Mouse (Mus musculus) left cerebral cortex, postnatal 14 days (tissue): ENCODE measurements around the gene Spc24. TPM values are rescaled to one million over a fixed set of nuclear protein-coding genes. Genes with fewer than 3 reads are reported as not detected.
"Not testable (repeated sequence)": the region's sequence is repeated elsewhere in the genome, so short reads cannot be mapped to it uniquely, and the experiment has no call there.

Experiments used
- DNase-seq, 2 experiments: peaks; one replicate each; pipeline ENCODE4 v3.0.0; 2021 to 2022; ENCODE audit warnings: low spot score in 2 of 2, mixed read lengths in 1 of 2
- intact Hi-C: fragments of 180-260 bp; cut with DNase I; formaldehyde crosslinking; loops from one replicate; pipeline ENCODE4 v1.15.1; 2025
- total RNA-seq, 2 experiments: library from RNA; stranded (reverse); gene quantifications; 2 replicates each; pipeline ENCODE4 v1.2.3; 2021

The Spc24 gene
- total RNA-seq, 2 experiments from 2014 or later = 2.6 to 2.7 TPM

GRCm38 (mm10) chr9:21786906-21787305, 26.8 kb upstream of the Spc24 start:
- intact Hi-C loops = no loop called here
- peak; percentile 48 to 62 for DNase-seq

- DNase-seq, intact Hi-C loops: not testable (repeated sequence)
Observed at GRCm38 (mm10) chr9:21786309-21786708, 26.2 kb upstream of the Spc24 start.

DNA sequence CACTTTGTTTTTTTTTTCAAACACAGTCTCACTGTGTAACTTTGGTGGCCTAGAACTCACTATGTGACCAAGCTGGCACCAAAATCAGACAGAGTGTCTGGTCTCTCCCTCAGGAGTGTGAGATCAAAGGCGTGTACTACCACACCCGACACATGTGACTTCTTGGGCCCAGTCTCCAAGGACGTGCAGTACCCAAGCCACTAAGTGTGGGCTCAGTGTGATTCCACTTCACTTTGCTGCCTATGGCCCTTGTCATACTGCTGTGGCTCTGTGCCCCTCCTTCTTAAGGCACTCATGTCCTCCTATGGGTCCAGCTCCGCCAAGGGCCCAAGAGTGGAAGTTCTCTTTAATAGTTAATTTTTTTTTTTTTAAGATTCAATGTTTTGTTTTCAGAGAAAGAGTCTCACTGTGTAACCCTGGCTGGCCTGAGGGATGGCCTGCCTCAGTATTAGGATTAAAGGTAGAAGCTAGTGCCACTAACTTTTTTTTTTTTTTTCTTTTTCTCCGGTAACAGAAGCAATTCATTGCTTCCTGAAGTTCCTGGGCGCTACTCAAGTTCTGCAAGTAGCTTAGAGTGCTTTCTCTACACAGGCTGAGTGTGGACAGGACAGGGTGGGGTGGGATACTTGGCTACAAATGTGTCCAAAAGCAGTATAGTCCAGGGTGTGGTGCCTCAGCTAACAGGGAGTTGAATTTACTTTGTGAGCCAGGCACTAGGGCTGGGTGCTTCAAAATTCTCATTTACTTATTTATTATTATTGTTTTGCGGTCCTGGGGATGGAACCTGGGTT, 24.6 kb upstream of the Spc24 start:
- intact Hi-C loops = no loop called here

DNA sequence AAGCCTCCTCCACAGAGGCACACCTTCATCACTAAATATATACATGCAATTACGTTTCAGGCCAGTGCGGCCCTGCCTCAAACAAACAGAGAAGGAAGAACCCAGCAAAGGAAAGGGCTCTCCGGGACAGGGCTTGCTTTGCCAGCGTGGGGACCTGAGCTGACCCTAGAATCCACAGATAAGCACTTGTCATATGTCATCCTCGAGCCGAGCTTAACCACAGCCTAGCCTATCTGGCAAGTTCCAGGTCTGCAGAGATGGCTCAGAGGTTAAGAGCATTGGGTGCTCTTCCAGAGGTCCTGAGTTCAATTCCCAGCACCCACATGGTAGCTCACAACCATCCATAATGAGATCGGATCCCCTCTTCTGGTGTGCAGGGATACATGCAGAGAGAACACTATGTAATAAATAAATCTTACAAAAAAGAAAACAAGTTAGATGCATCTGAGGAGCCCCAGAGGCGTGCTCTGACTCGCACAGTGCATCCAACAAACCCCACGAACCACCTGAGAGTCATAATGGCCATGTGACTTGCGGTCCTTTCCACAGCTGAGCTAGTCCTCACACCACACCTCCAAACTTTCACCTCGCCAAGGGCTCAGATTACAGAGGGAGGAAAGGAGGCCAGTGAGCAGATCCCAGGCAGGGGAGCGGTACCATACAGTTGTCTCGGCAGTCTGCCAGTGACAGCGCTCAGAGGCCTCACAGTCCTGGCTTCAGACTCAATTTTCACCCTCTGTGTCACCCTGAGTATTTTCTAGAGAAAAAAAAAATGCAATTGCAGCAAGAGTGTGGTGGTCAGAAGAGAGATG, 21.8 kb upstream of the Spc24 start:
- DNase-seq = no peak
- intact Hi-C loops = no loop called here

More for the DNA sequence above, 24.6 kb upstream of the Spc24 start:
- DNase-seq = no peak

DNA sequence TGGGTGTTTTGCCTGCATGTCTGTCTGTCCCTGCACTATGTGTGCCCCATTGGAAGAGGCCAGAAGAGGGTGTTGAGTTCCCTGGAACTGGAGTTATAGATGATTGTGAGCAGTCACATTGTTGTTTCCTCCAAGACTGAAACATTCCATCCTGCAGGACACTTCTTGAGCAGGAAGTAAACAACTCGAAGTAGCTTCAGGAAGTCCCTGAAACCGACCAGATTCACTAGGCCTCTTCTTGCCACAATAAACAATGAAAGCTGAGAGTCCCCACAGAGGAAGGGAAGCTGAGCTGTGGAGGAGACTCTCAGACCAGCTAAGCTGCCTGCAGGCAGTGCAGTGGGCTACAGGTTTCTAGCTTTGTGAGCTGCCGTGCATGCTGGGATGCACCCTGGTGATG, 17.6 kb upstream of the Spc24 start:
- intact Hi-C loops = no loop called here
- no peak for DNase-seq

DNA sequence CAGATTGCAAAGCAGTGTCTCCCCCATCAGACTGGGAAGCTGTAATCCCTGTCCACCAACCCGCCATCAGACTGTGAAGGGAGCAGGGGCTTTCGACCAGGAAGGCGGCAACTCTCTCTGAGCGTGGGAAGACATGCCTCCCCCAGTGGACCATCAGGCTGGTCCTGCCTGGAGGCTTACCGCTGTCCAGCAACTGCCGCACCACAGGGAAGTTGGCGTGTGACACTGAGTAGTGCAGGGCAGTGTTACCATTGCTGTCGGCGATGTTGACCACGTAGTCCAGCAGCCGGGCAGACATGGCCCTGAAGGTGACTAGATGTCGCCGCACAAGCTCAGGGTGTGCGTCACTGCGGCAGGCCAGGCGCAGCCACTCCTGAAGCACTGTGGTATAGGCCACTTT, 14.2 kb upstream of the Spc24 start:
- intact Hi-C loops = no loop called here
- DNase-seq = no peak

GRCm38 (mm10) chr9:21773396-21773795, 13.3 kb upstream of the Spc24 start:
- DNase-seq, intact Hi-C loops: not testable (repeated sequence)

GRCm38 (mm10) chr9:21769558-21770183, 9.6 kb upstream of the Spc24 start:
- DNase-seq = no peak
- intact Hi-C loops = no loop called here

DNA sequence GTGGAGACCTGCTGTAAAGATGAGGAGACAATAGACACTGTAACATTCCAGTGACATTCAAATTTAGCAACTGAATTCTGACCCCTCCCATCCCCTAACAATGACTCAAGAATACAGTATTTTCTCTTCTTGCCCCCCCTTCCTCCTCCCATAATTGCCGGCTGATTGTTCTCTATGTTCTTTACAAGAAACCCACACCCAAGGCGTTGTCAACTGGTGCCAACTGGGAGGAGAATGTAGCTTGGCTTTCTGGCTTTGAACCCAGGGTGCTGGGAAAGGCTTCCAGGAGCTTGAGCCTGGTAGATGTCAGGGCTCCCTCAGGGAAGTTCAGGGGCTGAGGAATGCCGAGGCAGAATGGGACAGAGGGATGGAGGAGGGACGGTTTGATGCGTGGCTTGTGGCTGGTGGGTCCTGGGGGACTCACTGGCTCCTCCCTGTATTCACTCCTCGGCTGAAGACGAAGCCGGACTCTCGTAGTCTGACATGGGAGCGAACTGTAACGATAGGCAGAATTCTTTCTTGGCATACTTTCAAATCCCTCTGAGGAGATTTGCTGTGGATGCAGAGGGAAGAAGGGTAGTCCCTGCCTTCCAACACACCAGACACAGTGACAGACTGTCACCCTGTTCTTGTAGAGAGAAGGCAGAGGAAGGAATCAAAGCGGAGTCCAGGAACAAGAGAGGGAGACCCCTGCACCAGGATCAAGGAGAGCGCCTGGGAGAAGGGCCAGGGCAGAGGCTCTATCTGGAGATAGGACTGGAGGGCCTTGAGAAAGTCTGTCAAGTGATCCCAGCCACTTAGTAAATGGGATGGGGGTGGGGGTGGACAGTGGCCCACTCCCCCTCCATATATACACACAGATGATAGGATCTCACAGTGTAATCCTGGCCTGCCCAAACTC, 8.7 kb upstream of the Spc24 start:
- intact Hi-C loops = no loop called here
- DNase-seq = no peak

GRCm38 (mm10) chr9:21767896-21768295, 7.8 kb upstream of the Spc24 start:
- intact Hi-C loops = no loop called here
- DNase-seq = no peak

GRCm38 (mm10) chr9:21764084-21764999, 4.2 kb upstream of the Spc24 start:
- no peak for DNase-seq
- intact Hi-C loops = no loop called here

DNA sequence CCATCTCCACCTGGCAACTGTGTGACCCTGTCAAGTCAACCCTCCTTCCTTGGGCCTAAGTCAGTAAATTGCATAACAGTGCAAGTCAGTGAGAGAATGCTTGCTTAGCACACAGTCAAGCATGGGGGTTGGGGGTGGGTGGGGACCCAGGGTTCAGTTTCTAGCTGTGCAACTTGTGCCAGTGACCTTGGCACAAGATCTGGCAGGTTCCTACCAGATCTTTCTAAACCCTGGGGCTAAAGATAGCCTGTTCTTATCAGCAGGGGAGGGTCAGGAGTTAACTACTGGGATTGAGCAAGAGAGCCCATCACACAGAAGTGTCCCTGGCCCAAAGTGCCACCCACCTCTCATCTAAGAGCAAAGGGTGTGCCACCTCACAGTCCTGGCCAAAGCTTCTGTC, 2.0 kb upstream of the Spc24 start:
- intact Hi-C loops = no loop called here
- DNase-seq = no peak

DNA sequence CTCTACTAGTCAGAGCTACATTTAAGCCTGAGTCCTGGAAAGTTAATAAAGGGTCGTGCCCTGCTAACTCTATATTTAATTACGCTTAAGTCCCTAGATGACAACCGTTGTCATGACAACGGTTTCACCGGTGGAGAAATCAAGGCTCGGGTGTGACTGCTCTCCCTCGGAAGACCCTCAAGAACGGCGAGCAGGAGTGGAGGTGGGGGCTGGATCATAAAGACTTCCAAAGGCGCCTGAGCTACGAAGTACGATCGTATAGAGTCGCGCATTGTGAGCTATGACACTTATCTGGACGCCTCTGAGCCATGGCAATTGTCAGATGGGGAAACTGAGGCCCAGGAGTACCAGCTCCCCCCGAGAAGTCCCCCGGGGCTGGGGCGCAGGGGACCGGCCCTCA, 385 bp downstream of the Spc24 start:
- DNase-seq = no peak
- intact Hi-C loops = no loop called here

- DNase-seq = no peak
- intact Hi-C loops = no loop called here
Observed at GRCm38 (mm10) chr9:21758576-21759529, 1.2 kb downstream of the Spc24 start.

DNA sequence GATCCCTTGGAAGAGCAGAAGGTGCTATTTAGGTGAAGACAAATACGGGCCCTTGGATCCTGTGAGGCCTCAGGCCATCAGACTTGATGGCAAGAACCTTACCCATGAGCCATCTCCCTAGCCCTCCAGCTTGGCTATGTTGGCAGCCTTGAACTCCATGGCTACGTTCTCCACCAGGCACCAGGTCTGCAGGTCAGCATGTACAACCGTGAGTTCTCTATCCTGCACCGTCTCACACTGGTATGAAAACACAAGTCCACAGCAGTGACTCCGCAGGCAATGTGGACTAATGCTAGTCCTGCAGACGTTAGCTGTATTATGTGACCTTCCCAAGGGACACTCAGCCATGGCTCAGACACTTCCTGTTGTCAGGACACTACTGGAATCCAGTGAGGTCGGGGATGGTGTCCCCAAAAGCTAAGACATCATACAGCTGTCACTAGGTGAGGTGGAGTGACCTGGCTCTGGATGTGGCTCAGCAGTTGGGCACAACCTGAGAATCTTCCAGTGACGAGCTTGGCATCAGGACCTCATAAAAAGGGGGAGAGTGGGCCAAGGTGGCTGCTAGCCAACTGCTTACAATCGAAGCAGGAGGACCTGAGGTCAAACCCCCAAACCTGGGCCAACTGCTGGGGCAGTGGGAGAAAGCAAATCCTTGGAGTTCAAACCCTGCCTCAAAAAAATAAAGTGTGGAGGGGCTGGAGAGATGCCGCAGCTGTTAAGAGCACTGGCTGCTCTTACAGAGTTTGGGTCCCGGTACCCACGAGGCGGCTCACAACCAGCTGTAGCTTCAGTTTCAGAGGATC, 5.4 kb downstream of the Spc24 start:
- DNase-seq = no peak
- intact Hi-C loops = no loop called here

DNA sequence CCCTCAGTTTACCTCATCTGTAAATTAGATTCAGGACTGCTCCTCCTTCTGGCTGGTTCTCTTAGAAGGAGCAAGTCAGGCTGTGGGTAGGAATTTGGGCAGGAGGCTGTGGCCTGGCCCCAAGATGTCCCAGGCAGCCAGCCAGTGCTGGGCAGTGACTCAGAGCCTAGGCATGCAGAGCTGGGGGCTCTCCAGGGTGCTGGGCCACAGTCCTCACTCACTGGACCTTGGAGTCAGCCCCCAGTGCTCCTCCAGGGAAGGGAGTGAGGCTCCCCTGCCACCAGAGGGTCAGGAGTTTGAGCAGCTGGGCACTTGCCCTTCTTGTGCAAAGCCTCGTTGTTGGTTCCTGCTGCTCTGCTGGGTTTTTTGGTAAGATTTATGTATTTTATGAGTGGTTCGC, 6.1 kb downstream of the Spc24 start:
- intact Hi-C loops = no loop called here
- peak in 1 of 2 experiments; percentile 41 for DNase-seq
